Mouse (Mus musculus) kidney, adult 2 months (tissue): Measurements from ENCODE around the gene Lamc1. TPM values are rescaled to one million over a fixed set of nuclear protein-coding genes. Genes with fewer than 3 reads are reported as not detected.

Experiments used
- DNase-seq: peaks from one replicate; pipeline ENCODE4 v3.0.0; 2021
- H3K27ac ChIP-seq: fragments of 200-500 bp; 2 replicates; pipeline ENCODE4 v1.5.1; 2012; ENCODE audit warnings: low read depth, low read length, control low read depth, inconsistent platforms; ENCODE audit not compliant: insufficient read depth
- H3K27me3 ChIP-seq: fragments of 200-500 bp; replicated peaks from 2 replicates; pipeline ENCODE4 v1.6.1; 2012; ENCODE audit warnings: mild to moderate bottlenecking, moderate library complexity, low read length, inconsistent platforms; ENCODE audit not compliant: control insufficient read depth, insufficient read depth
- H3K36me3 ChIP-seq: fragments of 200-500 bp; 2 replicates; pipeline ENCODE4 v1.6.1; 2012; ENCODE audit warnings: mild to moderate bottlenecking, moderate library complexity, low read length, inconsistent platforms; ENCODE audit not compliant: control insufficient read depth, insufficient read depth
- H3K4me1 ChIP-seq: fragments of 200-500 bp; 2 replicates; pipeline ENCODE4 v1.6.1; 2011; ENCODE audit warnings: low read length; ENCODE audit not compliant: control insufficient read depth, insufficient read depth
- H3K4me3 ChIP-seq: fragments of 200-500 bp; 2 replicates; pipeline ENCODE4 v1.5.1; 2011; ENCODE audit warnings: mild to moderate bottlenecking, low read depth, low read length, control low read depth; ENCODE audit not compliant: insufficient read depth
- CTCF ChIP-seq: fragments of 200-500 bp; conservative IDR thresholded peaks from 2 replicates; pipeline ENCODE4 v1.5.1; 2011; ENCODE audit warnings: low read depth, mild to moderate bottlenecking, control low read depth, low read length, moderate library complexity, mixed read lengths; ENCODE audit not compliant: insufficient read depth, insufficient read length
- POLR2A ChIP-seq: fragments of 200-500 bp; IDR thresholded peaks from one replicate; pipeline ENCODE4 v1.6.1; 2011; ENCODE audit warnings: low read depth, low read length, control low read depth
- WGBS: fragments of 180-500 bp; shearing (Covaris S2); methylation state at CpG from one replicate; pipeline ENCODE4 v1.1.7; 2018; 5-methylcytosine and 5-hydroxymethylcytosine counted together
- polyA plus RNA-seq: library from polyadenylated mRNA; depleted of rRNA; stranded (reverse); fragments of >200 nt; gene quantifications from 2 replicates; pipeline ENCODE4 v1.2.3, GENCODE M21; 2012

Gene Lamc1
- polyA plus RNA-seq, 1 experiment, result 44.6 TPM

GRCm38 (mm10) chr1:153191237-153191942, 141.2 kb downstream of the Lamc1 start:
- Histone ChIP-seq H3K4me3 (no peak overlapping the region), H3K27me3 (no peaks in the 10 kb centered on the region), H3K36me3 (no peaks in the 10 kb centered on the region), H3K4me1 (peaks cover 2% of the 10 kb centered on the region; the same call in 1 of the 2 replicates), H3K27ac (peak overlapping the region; percentile 59; the same call in 1 of the 2 replicates)
- no peak for TF ChIP-seq POLR2A
- peak; percentile 65 for DNase-seq
- WGBS, result 27% methylated on average over 15 of the region's 15 CpGs

- Histone ChIP-seq H3K4me1 (peaks cover 5% of the 10 kb centered on the region), H3K4me3 (no peak overlapping the region), H3K36me3 (no peaks in the 10 kb centered on the region), H3K27ac (no peak overlapping the region), H3K27me3 (no peaks in the 10 kb centered on the region; the same call in 1 of the 2 replicates)
- DNase-seq, result no peak
- no peak for TF ChIP-seq POLR2A
- no peak for TF ChIP-seq CTCF
- 65% methylated on average over 3 of the region's 3 CpGs for whole genome bisulfite sequencing
These were observed 144.5 kb downstream of the Lamc1 start for GRCm38 (mm10) chr1:153188081-153188480.

- Histone ChIP-seq H3K27ac (no peak within 1 kb of the TSS; the same call in 1 of the 2 replicates), H3K27me3 (no peaks in the 10 kb centered on the region; the same call in none of the 2 replicates), H3K36me3 (no peaks in the 10 kb centered on the region), H3K4me1 (peaks cover 3% of the 10 kb centered on the region), H3K4me3 (peak within 1 kb of the TSS; percentile 81)
- peak; percentile 39 for DNase-seq
- 6% methylated on average over 46 of the region's 46 CpGs for WGBS
- TF ChIP-seq CTCF (no peak), POLR2A (no peak)
These were observed 146.5 kb downstream of the Lamc1 start, which contains the start of gene Lamc2 for GRCm38 (mm10) chr1:153185828-153186803. Gene Lamc2 (minus strand): TSS chr1:153186447.

GRCm38 (mm10) chr1:153180586-153181289, 151.8 kb downstream of the Lamc1 start:
- no peak for DNase-seq
- Histone ChIP-seq H3K4me3 (no peak overlapping the region), H3K27me3 (no peaks in the 10 kb centered on the region; the same call in none of the 2 replicates), H3K4me1 (peaks cover 2% of the 10 kb centered on the region; the same call in 1 of the 2 replicates), H3K36me3 (no peaks in the 10 kb centered on the region), H3K27ac (no peak overlapping the region)
- TF ChIP-seq POLR2A (no peak), CTCF (no peak)
- 69% methylated on average over 9 of the region's 9 CpGs for WGBS

GRCm38 (mm10) chr1:153180160-153180559, 152.4 kb downstream of the Lamc1 start:
- Histone ChIP-seq H3K36me3 (no peaks in the 10 kb centered on the region), H3K4me1 (no peaks in the 10 kb centered on the region), H3K27ac (no peak overlapping the region), H3K27me3 (no peaks in the 10 kb centered on the region; the same call in none of the 2 replicates), H3K4me3 (no peak overlapping the region)
- no peak for DNase-seq
- no peak for TF ChIP-seq POLR2A
- TF ChIP-seq CTCF, result no peak
- WGBS, result 94% methylated on average over 4 of the region's 4 CpGs

- Histone ChIP-seq H3K4me3 (no peak overlapping the region), H3K4me1 (peaks cover 10% of the 10 kb centered on the region; the same call in 1 of the 2 replicates), H3K27ac (no peak overlapping the region), H3K36me3 (no peaks in the 10 kb centered on the region), H3K27me3 (no peaks in the 10 kb centered on the region)
- DNase-seq, result peak; percentile 75
- 39% methylated on average over 12 of the region's 12 CpGs for WGBS
- no peak for TF ChIP-seq POLR2A
- TF ChIP-seq CTCF, result no peak
These were observed 157.8 kb downstream of the Lamc1 start for GRCm38 (mm10) chr1:153174801-153175200.

- no peaks in the 10 kb centered on the region for H3K27me3 ChIP-seq
- 41% methylated on average over 3 of the region's 3 CpGs for WGBS
- no peak overlapping the region for H3K27ac ChIP-seq
- no peak overlapping the region for H3K4me3 ChIP-seq
- peaks cover 10% of the 10 kb centered on the region; the same call in 1 of the 2 replicates for H3K4me1 ChIP-seq
- DNase-seq, result peak; percentile 56
- H3K36me3 ChIP-seq, result no peaks in the 10 kb centered on the region
- TF ChIP-seq POLR2A, result no peak
- no peak for TF ChIP-seq CTCF
These were observed 159.3 kb downstream of the Lamc1 start for GRCm38 (mm10) chr1:153173276-153173675.
